Mouse (Mus musculus) adrenal gland, postnatal 10 days (tissue): ENCODE data around the gene Ttc28. TPM values are rescaled to one million over a fixed set of nuclear protein-coding genes. Genes with fewer than 3 reads are reported as not detected.

Source experiments
- DNase-seq: peaks from one replicate; pipeline ENCODE4 v3.0.0; 2021; ENCODE audit warnings: mixed read lengths
- total RNA-seq, 2 experiments: library from RNA; stranded (reverse); gene quantifications; 2 replicates each; pipeline ENCODE4 v1.2.3; 2021

Ttc28 gene
- total RNA-seq, 2 experiments from 2014 or later: 25.0 to 29.1 TPM

GRCm38 (mm10) chr5:111213935-111214450 is 334.4 kb downstream of the Ttc28 start:
- no peak for DNase-seq

GRCm38 (mm10) chr5:111214890-111215289 is 335.3 kb downstream of the Ttc28 start:
- DNase-seq: no peak

DNA sequence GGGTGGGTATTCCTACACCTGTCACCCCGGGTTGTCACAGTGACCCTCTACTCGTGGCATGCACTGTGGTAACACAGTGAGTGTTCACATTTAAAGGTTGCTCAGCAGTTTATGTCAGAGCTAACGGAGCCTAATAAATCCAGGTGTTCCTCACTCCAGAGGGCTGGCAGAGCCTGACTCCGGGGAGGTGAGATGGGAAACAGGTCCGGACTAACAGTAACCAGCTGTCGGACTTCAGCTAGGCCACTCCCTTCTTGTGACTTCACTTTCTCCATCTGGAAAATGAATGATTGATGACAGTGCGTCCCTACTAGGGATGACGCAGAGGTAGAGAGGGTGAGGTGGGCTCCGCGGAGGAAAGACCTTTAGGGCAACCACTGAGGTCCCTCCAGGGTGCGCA is 336.1 kb downstream of the Ttc28 start:
- no peak for DNase-seq

- DNase-seq: no peak
Observed at GRCm38 (mm10) chr5:111216166-111216565, 336.6 kb downstream of the Ttc28 start.

DNA sequence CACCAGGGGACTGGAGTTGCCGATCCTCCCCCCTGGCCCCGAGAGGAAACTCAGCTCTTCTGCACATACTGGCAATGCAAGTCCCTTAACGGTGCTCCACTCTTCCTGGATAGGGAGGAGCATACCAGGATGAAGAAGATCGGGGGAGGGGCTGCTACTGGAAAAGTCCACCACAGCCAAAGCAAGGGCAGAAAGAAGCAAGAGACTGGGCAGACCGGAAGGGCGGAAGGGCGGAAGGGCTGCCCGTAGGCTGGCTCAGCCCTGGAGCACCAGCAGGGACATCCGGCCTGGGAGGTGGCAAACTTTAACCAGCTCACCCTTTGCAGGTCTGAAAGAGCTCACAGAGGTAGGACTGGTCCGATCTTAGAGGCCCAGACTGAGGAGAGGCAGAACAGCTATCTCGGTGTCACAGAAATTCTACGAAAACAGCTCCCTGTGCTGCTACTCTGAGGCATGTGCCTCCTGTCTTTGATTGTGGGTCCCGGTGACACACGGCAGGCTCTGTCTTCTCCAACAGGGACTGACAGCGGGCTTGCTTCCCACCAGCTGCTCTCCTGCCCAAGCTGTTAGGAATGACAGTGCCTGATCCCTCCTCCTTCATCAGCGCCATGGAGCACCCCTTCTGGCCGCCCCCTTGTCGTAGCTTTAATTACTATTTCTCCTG is 338.0 kb downstream of the Ttc28 start:
- no peak for DNase-seq

GRCm38 (mm10) chr5:111218111-111218891 is 338.7 kb downstream of the Ttc28 start:
- no peak for DNase-seq

- no peak for DNase-seq
Observed at GRCm38 (mm10) chr5:111218998-111219397, 339.4 kb downstream of the Ttc28 start.

- no peak for DNase-seq
Observed at GRCm38 (mm10) chr5:111220679-111221380, 341.2 kb downstream of the Ttc28 start.

- DNase-seq: no peak
Observed at GRCm38 (mm10) chr5:111222820-111223219, 343.2 kb downstream of the Ttc28 start.

GRCm38 (mm10) chr5:111225306-111225705 is 345.7 kb downstream of the Ttc28 start:
- DNase-seq: no peak

GRCm38 (mm10) chr5:111226486-111226885 is 346.9 kb downstream of the Ttc28 start:
- no peak for DNase-seq

DNA sequence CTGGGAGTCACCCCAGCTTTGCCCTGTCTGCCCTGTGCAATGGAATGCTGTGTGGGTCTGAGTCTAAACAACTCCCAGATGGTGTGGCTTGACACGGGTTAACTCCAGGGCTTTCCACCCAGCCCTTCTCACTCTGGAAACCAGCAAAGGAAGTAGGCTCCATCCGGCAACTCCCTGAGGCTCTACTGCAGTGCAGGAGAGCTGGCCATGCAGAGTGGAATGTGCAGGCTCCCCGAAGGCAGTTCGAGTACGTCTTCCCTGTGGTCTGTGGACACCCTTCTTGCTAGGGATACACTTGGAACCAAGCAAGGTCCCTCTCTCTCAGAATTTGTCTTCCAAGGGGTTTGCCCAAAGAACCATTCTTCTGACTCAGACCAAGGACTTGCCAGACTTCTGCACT is 348.2 kb downstream of the Ttc28 start:
- peak; percentile 57 for DNase-seq

DNA sequence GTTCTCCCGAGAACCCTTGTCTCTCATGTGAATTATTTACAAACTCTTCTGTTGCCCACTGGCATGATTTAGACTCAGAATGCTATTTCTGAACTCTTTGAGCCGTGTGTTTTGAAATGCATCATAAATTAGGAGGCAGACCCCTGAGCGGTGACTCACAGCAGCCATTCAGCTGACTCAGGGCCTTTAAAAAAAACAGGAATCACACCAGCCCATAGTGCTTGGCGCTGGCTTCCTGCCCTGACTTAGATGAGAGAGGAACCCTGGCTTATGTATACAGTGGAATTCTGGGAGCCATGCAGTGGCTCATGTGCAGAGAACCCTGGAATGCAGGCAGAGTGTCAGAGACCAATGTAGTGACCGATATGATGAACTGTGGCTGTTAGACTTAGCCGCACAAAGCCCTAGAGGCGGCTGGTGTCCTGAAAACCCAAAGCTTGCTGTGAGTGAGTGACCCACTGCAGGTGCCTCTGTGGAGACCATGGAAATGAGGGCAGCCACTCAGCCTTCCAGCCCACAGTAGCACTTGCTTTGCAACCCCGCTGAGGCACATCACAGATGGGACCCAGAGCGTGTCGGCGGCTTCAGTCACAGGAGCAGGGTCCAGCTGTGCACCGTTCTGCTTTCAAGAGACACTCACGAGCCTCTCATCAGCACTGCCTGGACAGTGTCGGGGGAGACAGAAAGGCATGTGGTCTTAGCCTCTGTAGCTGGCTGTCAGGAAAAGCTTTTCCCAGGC is 348.9 kb downstream of the Ttc28 start:
- DNase-seq: peak; percentile 75

DNA sequence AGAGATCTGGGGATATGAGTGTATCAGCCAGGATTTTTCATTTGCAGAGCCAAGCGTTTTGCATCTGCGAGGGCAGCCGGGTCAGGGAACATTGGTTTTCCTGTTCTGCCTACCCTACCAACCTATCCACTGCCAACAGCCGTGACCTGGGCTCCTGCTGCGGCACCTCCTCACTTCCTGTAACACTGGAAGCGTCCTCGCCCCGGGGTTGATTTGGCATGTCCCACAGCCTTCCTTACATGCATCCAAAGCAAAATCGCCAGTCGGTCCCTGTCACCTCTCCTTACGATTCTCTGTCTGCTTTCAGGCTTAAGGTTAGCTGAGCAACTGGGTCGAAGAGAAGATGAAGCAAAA is 349.4 kb downstream of the Ttc28 start:
- no peak for DNase-seq

DNA sequence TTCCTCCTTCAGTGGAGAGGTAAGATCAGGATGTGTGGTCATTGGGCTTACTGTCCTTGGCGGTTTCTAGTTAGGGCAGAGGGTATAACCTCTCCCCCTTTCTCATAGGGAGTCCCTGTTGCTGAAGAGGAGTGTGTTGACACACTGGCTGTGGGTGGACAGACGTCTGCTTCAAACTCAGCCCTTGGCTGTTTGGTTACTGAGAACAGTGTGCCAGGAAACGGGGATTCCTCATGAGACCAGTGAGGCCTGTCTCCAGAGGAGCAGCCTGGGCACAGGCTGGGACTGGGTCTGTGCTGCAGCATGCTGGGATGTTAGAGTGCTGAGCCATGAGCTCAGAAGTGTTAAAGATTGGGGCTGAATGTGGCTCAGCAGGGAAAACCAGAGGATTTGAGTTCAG is 350.1 kb downstream of the Ttc28 start:
- DNase-seq: peak; percentile 62

DNA sequence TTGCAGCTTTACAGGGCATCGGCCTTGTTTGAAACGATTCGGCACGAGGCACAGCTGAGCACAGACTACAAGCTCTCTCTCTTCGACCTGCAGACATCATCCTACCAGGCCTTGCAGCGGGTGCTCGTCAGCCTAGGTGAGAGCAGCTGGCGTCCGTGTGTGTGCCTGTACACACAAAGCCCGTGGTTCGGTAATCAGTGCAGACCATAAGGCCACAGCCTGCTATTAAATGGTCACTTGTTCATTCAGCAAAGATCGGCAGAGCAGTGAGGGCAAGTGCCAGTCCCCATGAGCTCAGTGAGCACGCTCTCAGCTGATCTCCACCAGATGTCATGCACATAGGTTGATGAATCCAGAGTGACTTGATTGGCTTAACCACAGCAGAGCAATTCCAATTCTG is 351.4 kb downstream of the Ttc28 start:
- DNase-seq: no peak

DNA sequence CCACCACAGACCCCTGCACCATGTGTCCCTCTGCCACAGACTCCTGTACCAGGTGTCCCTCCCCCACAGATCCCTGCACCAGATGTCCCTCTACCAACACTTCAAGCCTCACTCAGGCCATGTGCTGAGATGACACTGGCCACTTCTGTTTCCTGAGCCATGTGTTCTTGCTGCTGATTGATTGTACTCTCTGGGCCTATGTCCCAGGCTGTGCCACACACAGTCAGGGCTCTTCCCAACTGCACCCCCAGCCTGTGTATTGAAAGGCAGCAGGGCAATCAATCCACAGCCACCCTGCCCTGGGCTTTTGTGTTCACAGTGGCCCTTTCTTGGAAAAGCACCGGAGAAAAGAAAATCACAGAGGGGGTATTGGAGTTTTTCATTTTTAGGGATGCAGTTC is 352.2 kb downstream of the Ttc28 start:
- no peak for DNase-seq

DNA sequence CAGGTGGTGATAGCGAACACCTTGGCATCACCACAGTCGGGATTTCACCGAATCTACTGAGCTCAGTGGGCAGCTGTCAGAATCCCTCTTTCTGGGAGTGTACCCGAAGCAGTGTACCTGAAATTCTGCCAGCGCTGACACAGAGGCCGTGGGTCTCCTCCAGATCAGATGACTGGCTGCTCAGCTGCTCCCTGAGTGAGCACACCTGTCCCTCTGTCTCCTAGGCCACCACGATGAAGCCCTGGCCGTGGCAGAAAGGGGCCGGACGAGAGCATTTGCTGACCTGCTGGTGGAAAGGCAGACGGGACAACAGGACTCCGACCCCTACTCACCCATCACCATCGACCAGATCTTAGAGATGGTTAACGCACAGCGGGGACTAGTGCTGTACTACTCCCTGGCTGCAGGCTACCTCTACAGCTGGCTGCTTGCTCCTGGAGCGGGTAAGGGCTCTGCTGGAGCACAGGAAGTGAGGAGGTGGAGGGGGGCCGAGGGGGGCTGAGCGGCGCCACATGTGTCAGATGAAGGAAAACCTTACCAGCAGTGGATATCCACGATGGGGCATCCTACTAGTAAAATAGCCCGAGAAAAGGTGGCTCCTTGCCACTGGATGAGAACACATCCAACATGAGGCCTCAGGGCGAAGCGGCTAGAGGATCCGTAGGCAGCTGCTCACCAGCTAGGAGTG is 353.6 kb downstream of the Ttc28 start:
- DNase-seq: no peak

DNA sequence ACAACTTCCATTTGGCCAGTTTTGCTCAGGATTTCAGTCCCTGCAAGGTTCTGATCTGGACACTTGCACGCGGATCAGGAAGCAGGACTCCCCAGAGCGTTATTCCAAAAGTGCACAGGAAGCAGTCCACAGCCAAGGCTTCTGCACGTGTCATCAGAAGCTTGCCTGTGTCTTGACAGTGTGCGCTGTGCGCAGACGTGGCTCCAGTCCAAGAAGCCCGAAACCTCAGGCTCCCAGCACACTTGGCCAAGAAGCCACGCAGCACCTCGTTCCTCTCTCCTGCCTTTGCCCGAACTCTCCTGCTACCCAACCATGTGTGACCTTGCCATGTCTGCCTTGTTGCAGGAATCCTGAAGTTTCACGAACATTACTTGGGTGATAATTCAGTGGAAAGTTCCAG is 355.5 kb downstream of the Ttc28 start:
- peak; percentile 72 for DNase-seq

- peak; percentile 54 for DNase-seq
Observed at GRCm38 (mm10) chr5:111237176-111237636, 357.6 kb downstream of the Ttc28 start.

DNA sequence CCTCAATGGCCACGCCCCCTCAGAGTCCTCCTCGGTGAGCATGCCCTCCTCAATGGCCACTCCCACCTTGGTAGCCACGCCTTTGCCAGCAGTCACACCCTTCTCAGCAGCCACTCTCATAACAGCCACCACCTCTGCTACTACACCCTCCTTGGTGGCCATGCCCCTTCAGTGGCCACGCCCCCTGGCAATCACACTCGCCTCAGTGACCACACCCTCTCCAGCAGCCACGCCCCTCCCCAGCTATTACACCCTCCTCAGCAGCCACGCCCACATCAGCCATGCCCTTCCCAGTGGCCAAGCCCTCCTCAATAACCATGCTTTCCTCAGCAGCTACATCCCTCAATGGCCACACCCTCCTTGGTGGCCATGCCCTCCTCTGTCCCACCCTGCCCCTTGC is 359.6 kb downstream of the Ttc28 start:
- DNase-seq: no peak
